Mouse (Mus musculus): ENCODE results near the gene Cd300lb.
A peak's percentile ranks its signal among the peaks of the same experiment; 100 is the strongest.

The Cd300lb gene

DNA sequence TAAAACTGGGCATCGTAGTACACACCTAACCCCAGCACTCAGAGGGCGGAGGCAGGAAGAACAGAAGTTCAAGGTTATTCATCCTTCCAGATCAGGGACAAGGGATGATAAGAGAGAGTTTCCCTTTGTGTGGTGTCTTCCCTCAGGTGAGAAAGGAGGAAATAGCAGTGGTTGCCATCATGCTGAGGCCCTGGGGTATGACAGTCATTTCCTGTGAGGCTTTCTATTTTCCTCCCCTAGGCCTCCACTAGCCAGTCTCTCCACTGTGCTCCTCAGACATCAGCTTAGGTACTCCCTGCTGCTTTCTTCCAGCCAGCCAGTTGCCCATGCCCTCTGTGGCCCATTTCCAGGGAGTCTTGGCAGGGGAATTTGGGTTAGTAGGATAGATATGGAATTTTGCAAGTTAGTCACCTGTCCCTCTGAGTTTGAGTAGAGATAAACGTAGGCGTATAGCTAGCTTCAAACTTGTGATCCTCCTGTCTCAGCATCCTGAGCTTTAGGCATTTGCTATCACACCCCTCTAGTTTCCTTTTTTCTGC is 50.9 kb downstream of the Cd300lb start:
- no peak for DNase-seq (ENCODE audit: low spot score in 2 of 2)

DNA sequence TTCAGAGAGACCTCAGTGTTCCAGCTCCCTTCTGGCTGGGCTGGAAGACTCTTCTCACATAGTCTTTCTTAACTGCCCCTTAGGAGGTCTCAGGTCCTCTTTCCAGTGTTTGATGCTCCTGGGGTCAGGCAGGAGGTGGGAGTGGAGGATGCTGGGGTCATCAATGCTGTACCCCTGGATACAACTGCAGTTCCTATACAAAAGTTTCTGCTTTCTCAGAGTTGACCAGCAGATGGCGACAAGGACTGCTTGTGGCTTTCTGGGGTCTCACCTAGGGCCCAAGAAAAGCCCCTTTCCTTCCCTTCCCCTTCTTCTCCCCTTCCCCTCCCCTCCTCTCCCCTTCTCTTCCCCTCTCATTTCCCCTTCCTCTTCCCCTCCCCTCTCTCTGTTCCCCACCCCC is 53.6 kb downstream of the Cd300lb start:
- no peak for DNase-seq (ENCODE audit: low spot score in 2 of 2)

DNA sequence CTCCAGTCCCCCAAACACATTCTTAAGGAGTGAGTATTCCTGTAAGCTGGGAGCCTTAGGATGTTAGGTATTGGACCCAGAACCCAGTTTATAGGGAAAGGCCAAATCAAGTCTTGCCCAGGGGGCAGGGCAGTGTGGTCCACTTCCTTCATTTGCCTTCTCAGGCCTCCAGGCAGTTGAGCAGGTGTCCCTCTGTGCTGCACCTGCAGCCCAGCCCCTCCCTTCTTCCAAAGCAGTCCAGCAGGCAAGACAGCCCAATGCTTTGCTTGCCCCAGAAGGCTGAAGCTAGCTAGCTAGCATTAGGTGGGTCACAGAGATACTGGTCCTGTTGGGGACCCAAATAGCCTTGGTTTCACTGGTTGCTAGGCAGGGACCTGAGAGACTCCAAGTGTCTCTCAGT is 54.0 kb downstream of the Cd300lb start:
- no peak for DNase-seq (ENCODE audit: low spot score in 2 of 2)

DNA sequence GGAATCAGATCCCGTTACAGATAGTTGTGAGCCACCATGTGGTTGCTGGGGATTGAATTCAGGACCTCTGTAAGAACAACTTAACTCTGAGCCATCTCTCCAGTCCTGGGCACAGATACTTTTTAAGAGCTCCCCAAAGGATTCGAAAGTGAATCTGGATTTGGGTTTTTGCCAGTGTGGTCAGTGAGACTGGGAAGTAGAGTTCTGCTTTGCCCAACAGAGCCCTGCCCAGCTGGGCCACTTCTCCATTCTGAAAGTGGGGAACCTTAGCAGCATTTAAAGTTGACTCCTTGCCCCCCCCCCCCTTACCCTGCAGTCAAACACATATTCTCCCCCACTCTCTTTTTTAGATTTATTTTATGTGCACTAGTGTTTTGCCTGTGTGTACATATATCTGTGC is 54.5 kb downstream of the Cd300lb start:
- no peak for DNase-seq (ENCODE audit: low spot score in 2 of 2)

DNA sequence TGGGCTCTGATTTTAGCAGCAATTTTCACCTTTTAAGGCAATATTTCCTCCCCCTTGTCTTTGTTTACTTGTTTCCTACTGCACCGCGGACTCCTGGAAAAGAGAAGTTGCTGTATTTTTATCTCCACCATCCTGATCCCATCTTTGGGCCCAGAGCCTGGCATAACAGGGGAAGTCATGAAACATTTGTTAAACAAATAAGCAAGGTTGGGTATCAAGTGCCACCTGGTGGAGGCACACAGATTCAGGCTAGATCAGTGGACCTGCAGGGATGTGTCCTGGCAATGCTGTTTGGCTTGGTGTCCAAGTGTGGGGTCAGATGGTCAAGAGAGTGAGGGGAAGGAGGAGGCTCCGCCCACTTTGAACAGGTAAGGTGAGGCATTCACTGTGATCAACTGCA is 57.0 kb downstream of the Cd300lb start:
- peak; percentile 14 to 47 for DNase-seq (ENCODE audit: low spot score in 2 of 2)

DNA sequence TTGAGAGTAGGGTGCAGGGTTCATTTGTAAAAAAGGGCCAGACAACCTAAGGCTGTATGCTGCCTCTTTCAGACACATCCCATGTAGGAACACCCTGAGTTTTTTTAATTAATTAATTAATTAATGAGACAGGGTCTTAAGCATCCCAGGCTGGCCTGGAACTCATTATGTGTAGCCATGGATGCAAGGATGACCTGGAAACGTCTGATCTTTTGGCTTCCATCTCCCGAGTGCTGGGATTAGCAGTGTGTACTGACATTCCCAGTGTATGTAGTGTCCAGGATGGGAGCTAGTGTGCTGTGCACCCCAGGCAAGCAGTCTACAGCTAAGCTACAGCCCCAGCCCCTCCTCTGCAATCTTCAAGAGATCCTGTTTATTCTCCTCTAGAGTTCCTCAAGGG is 57.6 kb downstream of the Cd300lb start:
- no peak for DNase-seq (ENCODE audit: low spot score in 2 of 2)

DNA sequence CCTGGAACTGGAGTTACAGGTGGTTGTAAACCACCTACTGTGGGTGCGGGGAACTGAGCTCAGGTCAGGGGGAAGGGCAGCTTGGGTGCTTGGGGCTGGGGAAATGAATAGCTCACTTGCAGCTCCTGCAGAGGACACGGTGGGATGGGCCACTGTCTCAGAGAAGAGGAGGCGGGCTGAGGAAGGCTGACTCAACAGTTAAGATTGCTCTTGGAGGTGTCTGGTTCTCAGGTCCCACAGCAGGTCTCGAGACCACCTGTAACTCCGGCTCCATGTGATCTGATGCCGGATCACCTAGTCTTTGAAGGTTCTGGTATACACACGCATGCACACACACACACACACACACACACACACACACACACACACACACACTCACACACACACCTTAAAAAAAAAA is 58.0 kb downstream of the Cd300lb start:
- DNase-seq (ENCODE audit: low spot score in 2 of 2) = no peak

DNA sequence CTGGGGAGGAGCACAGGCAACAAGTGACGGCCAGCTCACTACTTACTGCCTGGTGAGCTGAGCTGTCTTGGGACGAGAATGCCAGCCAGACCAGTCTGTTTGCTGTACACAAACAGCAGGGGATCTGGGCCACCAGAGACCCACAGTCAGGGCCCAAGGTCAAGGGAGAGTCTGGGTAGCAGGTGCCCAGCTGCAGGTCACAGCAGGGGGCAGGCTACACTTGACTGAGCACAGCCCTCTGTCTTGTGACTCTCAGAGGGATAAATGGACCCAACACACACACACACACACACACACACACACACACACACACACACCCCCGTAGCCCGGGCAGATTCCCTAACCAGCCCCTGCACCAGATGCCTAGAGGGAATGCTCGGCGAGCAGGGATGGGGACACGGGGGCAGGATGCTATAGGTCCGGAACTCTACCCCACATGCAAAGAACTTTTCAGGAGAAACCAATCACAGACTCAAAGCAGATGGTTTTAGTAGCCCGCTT is 58.8 kb downstream of the Cd300lb start:
- no peak for DNase-seq (ENCODE audit: low spot score in 2 of 2)

DNA sequence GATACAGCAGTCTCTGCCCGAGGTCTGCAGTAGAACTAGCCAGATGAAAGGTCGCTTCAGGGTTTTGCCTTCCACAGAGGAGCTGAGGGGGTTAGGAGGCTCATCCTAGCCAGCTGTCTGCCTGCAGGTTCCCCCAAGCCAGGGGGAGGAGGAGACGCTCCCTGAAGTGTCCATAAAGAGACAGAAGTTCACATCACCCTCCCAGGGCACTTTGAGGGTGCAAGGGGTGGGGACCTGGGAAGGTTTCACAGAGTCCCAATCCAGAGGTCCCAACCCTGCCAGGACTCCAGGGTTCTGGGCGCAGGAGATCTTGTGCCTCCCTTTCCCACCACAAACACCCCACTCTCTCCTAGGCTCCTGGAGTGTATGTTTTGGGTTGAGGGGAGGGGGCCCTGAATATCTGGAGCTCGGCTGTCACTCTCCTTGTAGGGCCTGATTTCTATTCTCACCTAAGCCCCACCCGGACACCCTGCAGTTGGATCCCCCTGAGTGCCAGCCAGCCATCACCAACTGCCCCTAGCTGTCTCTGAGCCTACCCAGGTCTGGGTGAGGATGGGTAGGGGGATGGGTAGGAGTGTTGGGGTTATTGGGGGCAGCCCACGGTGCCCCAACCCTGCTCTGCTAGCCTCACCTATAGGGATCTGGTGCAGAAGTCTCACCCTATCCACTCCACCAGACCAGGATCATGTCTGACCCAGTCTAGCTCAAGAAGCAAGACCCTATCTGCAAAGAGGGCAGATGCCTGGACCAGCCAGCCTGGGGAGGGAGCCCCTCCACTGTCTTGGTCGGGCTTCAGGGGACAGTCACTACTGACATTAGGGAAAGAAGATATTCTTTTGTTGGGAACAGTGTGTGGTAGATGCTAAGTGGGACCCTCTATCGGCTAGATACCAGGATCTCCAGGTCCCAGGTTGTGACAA is 59.7 kb downstream of the Cd300lb start:
- DNase-seq (ENCODE audit: low spot score in 2 of 2) = no peak

DNA sequence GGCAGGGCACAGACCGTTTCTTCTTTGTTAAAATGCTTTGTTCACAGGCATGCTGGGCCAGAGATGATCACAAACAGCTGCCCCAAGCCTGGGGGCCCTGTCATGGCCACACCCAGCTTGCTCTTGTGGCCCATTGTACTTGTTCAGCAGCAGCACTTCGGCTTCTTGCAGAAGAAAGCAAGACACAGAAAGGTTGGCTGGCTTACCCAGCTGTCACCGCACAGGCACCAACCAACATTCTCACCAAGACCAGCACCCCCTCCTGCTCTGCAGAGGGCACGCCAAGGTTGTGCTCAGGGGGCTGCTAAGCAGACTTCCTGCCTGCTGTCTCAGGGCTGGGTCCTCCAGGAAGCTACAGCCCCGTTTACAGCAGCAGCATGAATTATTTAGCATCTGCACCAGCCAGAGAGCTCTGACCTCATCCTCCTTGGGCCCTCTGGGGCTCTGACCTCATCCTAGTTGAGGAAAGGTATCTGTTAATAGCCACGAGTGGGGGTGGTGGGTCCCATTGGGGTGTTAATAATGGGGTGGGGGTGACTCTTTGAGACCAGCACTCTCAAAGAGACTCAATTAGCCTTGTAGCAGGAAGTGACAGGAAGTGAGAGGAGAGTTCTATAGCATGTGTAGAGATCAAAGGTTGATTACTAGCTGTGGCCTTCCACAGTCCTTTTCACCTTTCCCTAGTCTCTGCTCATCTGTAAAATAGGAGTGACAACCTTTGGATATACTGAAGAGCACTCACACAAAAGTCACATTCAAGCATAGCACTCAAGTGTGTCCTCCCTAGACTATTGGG is 61.0 kb downstream of the Cd300lb start:
- no peak for DNase-seq (ENCODE audit: low spot score in 2 of 2)
